Mouse (Mus musculus) thymus, postnatal 10 days (tissue): ENCODE data around the gene Nell2.

Source experiments
- DNase-seq, 2 experiments: peaks; one replicate each; pipeline ENCODE4 v3.0.0; 2021; ENCODE audit warnings: low spot score in 2 of 2

Nell2 gene

GRCm38 (mm10) chr15:95473976-95474375 lies 54.4 kb downstream of the Nell2 start:
- DNase-seq: no peak

GRCm38 (mm10) chr15:95467195-95467594 lies 61.2 kb downstream of the Nell2 start:
- DNase-seq: peak; percentile 47 to 52

GRCm38 (mm10) chr15:95460041-95460566 lies 68.3 kb downstream of the Nell2 start:
- DNase-seq: no peak

GRCm38 (mm10) chr15:95444586-95444985 lies 83.8 kb downstream of the Nell2 start:
- no peak for DNase-seq

- no peak for DNase-seq
These were observed 90.6 kb downstream of the Nell2 start for GRCm38 (mm10) chr15:95437740-95438139.

GRCm38 (mm10) chr15:95436261-95436660 lies 92.1 kb downstream of the Nell2 start:
- no peak for DNase-seq

- DNase-seq: no peak
These were observed 97.1 kb downstream of the Nell2 start for GRCm38 (mm10) chr15:95431156-95431799.

- DNase-seq: no peak
These were observed 98.4 kb downstream of the Nell2 start for GRCm38 (mm10) chr15:95430000-95430399.

GRCm38 (mm10) chr15:95428003-95428663 lies 100.2 kb downstream of the Nell2 start:
- no peak for DNase-seq

GRCm38 (mm10) chr15:95425085-95425484 lies 103.3 kb downstream of the Nell2 start:
- DNase-seq: no peak

- no peak for DNase-seq
These were observed 106.0 kb downstream of the Nell2 start for GRCm38 (mm10) chr15:95422226-95422950.

GRCm38 (mm10) chr15:95418641-95419040 lies 109.7 kb downstream of the Nell2 start:
- no peak for DNase-seq

- DNase-seq: no peak
These were observed 116.2 kb downstream of the Nell2 start for GRCm38 (mm10) chr15:95411949-95412741.

- DNase-seq: no peak
These were observed 118.0 kb downstream of the Nell2 start for GRCm38 (mm10) chr15:95410213-95410843.

- no peak for DNase-seq
These were observed 138.0 kb downstream of the Nell2 start for GRCm38 (mm10) chr15:95390347-95390746.

- no peak for DNase-seq
These were observed 139.4 kb downstream of the Nell2 start for GRCm38 (mm10) chr15:95388950-95389349.

- DNase-seq: no peak
These were observed 147.5 kb downstream of the Nell2 start for GRCm38 (mm10) chr15:95380859-95381258.

- DNase-seq: no peak
These were observed 157.5 kb downstream of the Nell2 start for GRCm38 (mm10) chr15:95370720-95371395.

- no peak for DNase-seq
These were observed 160.2 kb downstream of the Nell2 start for GRCm38 (mm10) chr15:95368185-95368584.

GRCm38 (mm10) chr15:95366506-95366905 lies 161.9 kb downstream of the Nell2 start:
- DNase-seq: no peak

GRCm38 (mm10) chr15:95354806-95355205 lies 173.6 kb downstream of the Nell2 start:
- DNase-seq: no peak
